Comparison of ENCODE assay signal across 20 mouse cellular contexts in genomic region chr1:184462481-184463124, GRCm38 (mm10).
"Had no signal": no experiment of that assay in that cellular context is flagged by ENCODE, and none has a peak within 500 bp of the region (broad histone marks: within the 10 kb centered on the region; RNA-seq: fewer than 3 reads in every experiment).

No protein-coding gene starts in this region.

- H3K36me3 ChIP-seq: kidney, embryonic 15.5 days; liver, embryonic 13.5 days; neural tube, embryonic 13.5 days had no signal

- H3K9me3 ChIP-seq: kidney, embryonic 15.5 days; liver, embryonic 13.5 days; neural tube, embryonic 13.5 days had no signal

- H3K4me2 ChIP-seq: kidney, embryonic 15.5 days; liver, embryonic 13.5 days; neural tube, embryonic 13.5 days had no signal

- DNase-seq: kidney, adult 8-10 months; kidney, postnatal 10 days; kidney, postnatal 36 days; layer of hippocampus, postnatal 36 days; liver, embryonic 13.5 days; lung, adult 2 months; lung, postnatal 14 days; lung, postnatal 4 days; right cerebral cortex, adult 18-20 months; right cerebral cortex, postnatal 14 days; right cerebral cortex, postnatal 4 days; thymus, adult 2 months; thymus, postnatal 14 days; thymus, postnatal 4 days had no signal

- H3K4me3 ChIP-seq: kidney, embryonic 15.5 days; left cerebral cortex, adult 2 months; liver, embryonic 13.5 days; myocyte; neural tube, embryonic 13.5 days had no signal

- H3K9ac ChIP-seq: kidney, embryonic 15.5 days; liver, embryonic 13.5 days; neural tube, embryonic 13.5 days had no signal

- H3K27me3 ChIP-seq: kidney, embryonic 15.5 days; liver, embryonic 13.5 days had no signal

- H3K27ac ChIP-seq: kidney, embryonic 15.5 days; left cerebral cortex, adult 2 months; liver, embryonic 13.5 days; neural tube, embryonic 13.5 days; stomach, postnatal 0 days had no signal

- H3K4me1 ChIP-seq: kidney, embryonic 15.5 days; liver, embryonic 13.5 days; neural tube, embryonic 13.5 days had no signal

- ATAC-seq: intestine, postnatal 0 days had no signal
